Mouse (Mus musculus): Measurements from ENCODE around the gene Alg1.

The Alg1 gene

GRCm38 (mm10) chr16:5242355-5242754 is 8.9 kb downstream of the Alg1 start:
- in situ Hi-C loops (cut with MboI, MseI) = no loop called here

GRCm38 (mm10) chr16:5242882-5243281 is 9.5 kb downstream of the Alg1 start:
- in situ Hi-C loops (cut with MboI, MseI) = no loop called here

DNA sequence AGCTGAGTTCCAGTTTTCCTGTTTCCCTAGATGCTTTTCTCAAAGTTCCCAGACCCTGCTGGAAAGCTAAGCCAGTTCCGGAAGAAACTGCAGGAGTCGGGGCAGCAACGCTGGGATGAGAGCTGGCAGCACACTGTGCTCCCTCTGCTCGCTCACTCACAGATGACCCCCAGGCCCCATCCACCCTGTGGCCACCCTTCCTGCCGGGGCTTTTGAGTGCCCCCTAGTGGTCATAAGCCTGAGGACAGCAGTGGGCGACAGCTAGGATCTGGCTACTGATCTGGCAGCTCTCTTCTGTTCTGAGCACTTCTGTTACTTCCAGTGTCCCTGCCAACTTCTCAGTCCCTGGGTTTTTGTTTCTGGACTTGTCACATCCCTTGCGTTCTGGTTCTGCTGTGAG is 11.0 kb downstream of the Alg1 start:
- in situ Hi-C loops (cut with MboI, MseI) = no loop called here

GRCm38 (mm10) chr16:5250891-5251290 is 17.5 kb downstream of the Alg1 start:
- in situ Hi-C loops (cut with MboI, MseI) = no loop called here

DNA sequence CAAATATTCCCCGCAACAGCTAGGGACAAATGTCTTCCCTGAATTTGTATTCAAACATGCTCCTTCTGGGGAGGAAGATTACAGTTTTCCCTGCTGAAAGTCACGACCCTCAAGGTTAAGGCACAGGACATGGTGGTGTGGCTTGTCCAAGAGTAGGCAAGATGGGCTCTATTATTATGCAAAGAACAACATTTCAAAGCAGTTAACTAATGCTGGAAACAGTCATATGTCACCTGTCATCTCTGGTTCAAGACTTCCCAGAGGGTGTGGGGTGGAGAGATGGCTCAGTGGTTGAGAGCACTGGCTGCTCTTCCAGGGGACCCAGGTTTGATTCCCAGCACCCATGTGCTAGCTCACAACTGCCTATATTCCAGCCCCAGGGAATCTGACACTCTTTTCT is 18.8 kb downstream of the Alg1 start:
- in situ Hi-C loops (cut with MboI, MseI) = no loop called here

- in situ Hi-C loops (cut with MboI, MseI) = no loop called here
Observed at GRCm38 (mm10) chr16:5254346-5255025, 21.1 kb downstream of the Alg1 start.

DNA sequence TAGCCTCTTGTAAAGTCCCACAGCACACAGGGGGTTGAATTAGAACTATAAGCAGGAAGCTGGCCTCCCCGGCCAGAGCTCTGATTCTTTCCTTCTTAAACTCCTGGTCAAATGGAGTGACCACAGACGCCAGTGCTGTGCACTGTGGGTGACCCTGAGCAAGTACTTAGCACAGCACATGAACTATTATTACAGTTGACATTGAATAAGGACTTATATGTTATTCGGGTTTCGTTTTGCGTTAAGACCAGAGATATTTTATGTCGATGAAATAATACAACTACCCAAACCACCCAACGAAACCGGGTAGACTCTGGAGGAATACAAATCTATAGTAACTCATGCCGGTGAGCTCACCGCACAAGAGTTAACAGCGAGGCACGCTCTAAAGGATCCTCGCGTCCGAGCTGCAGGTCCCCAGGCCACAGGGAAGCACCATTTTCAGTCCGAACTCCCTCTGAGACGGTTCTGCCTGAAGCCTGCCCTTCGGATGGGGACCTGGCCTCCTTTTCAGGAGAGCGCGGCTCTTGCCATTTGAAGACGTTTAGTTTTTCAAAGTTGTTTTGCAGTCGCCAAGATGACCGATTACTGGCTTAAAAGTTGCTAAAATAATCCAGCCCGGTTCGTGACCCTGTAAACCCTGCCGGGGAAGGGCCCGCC is 21.8 kb downstream of the Alg1 start:
- in situ Hi-C loops (cut with MboI, MseI) = no loop called here

DNA sequence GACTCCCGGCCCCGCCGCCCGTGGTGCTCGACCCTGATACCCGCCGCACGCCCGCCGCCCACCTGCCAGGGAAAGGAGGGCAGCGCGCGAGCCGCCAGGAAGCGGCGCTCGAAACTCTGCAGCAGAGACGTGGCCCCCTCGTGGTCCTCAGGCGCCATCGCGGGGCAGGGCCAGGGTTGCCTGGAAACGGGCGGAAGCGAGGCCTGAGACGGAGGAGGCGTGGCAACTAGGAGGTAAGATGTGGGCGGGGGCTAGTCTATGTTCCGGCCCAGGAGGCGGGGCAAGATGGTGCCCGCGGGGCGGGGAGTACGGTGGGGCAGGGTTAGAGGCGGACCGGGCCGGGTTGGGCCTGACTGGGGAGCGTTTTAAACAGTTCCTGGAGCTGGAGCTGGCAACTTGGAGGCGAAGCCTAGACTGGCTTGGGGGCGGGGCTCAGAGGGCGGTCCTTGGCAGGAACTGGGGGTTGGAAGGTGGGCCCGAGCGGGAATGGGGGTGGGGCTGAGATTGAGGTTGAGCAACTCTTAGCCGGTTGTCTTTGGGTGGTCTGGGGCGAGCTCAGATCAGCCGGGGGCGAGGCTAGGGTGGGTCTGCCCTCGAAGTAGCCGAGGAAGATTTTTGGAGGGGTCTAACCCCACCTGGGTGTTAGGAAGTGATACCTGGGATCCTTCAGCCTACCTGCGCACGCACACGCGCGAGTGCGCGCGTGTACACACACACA is 22.5 kb downstream of the Alg1 start, which contains the start of gene Eef2kmt:
Gene Eef2kmt (minus strand): TSS at position 205 of the 718 bp plus-strand sequence.
- in situ Hi-C loops (cut with MboI, MseI) = no loop called here

GRCm38 (mm10) chr16:5263156-5263555 is 29.7 kb downstream of the Alg1 start:
- in situ Hi-C loops (cut with MboI, MseI) = no loop called here

- in situ Hi-C loops (cut with MboI, MseI) = no loop called here
Observed at GRCm38 (mm10) chr16:5263926-5264325, 30.5 kb downstream of the Alg1 start.

- in situ Hi-C loops (cut with MboI, MseI) = no loop called here
Observed at GRCm38 (mm10) chr16:5271411-5272035, 38.1 kb downstream of the Alg1 start.

- in situ Hi-C loops (cut with MboI, MseI) = no loop called here
Observed at GRCm38 (mm10) chr16:5272371-5272770, 39.0 kb downstream of the Alg1 start.

- in situ Hi-C loops (cut with MboI, MseI) = no loop called here
Observed at GRCm38 (mm10) chr16:5279571-5280222, 46.3 kb downstream of the Alg1 start.

- in situ Hi-C loops (cut with MboI, MseI) = no loop called here
Observed at GRCm38 (mm10) chr16:5282686-5283085, 49.3 kb downstream of the Alg1 start.

GRCm38 (mm10) chr16:5285376-5285775 is 52.0 kb downstream of the Alg1 start:
- in situ Hi-C loops (cut with MboI, MseI) = no loop called here
